ENCODE assay signal across 33 mouse cellular contexts in the genomic region with DNA sequence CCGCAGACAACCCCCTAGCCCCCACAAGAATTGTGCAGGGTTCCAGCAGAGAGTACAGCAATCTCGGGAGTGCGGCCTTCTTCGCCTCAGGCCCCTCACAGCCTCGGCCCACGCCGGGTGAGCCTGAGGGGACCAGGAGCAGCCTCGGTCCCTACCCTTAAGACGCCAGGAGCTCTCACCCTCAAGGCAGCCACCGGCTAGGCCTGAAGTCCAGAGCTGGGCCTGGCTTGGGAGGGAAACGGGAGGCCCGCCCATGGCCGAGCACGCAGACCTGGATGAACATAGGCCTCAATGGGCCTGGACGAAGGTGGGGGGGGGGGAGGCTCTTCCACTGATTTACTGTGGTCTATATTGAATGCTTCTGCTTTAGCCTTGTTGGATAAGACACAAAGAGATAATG. TPM values are rescaled to one million over a fixed set of nuclear protein-coding genes. Genes with fewer than 3 reads are reported as not detected.
DNase-seq lines count a peak whose midpoint lies in the region; ATAC-seq and TF ChIP-seq lines count a peak whose summit lies in the region.
"Had no signal": no experiment of that assay in that cellular context is flagged by ENCODE, and none has a peak within 500 bp of the region (broad histone marks: within the 10 kb centered on the region; RNA-seq: fewer than 3 reads in every experiment).

No protein-coding gene starts in this region.

- DNase-seq in forebrain, embryonic 11.5 days (ENCODE audit: low spot score), result peak; percentile 51
- DNase-seq in forebrain, postnatal 0 days, result no peak
- no peak for DNase-seq in heart, postnatal 0 days (ENCODE audit: low spot score)
- no peak for DNase-seq in heart, postnatal 14 days
- peak; percentile 35 for DNase-seq in 3134 (ENCODE audit: extremely low read depth, insufficient read length, low spot score)
- DNase-seq: adrenal gland, postnatal 14 days; cerebellum, adult 11 months; cerebellum, adult 9-11 months; embryo, embryonic 11 days; gastrocnemius, postnatal 36 days; heart, adult 18-20 months; lung, postnatal 36 days; retina, postnatal 1 day; right cerebral cortex, postnatal 14 days; thymus, adult 2 months; thymus, postnatal 36 days had no signal

- no peak overlapping the region for H3K4me2 ChIP-seq in forebrain, embryonic 11.5 days (ENCODE audit: low read depth, low read length, severe bottlenecking)
- H3K4me2 ChIP-seq in forebrain, postnatal 0 days (ENCODE audit: low read depth), result no peak overlapping the region
- no peak overlapping the region for H3K4me2 ChIP-seq in heart, postnatal 0 days (ENCODE audit: low read depth, low read length)
- no peak overlapping the region for H3K4me2 ChIP-seq in intestine, postnatal 0 days (replicated peaks; ENCODE audit: low read depth)
- H3K4me2 ChIP-seq: forebrain, embryonic 13.5 days; kidney, embryonic 15.5 days; limb, embryonic 12.5 days; liver, embryonic 11.5 days; lung, embryonic 15.5 days had no signal

- H3K9ac ChIP-seq in forebrain, embryonic 11.5 days (ENCODE audit: low read length), result no peak overlapping the region
- no peak overlapping the region for H3K9ac ChIP-seq in forebrain, postnatal 0 days
- no peak overlapping the region for H3K9ac ChIP-seq in heart, postnatal 0 days (replicated peaks; ENCODE audit: low read depth, low read length)
- no peak overlapping the region for H3K9ac ChIP-seq in intestine, postnatal 0 days (ENCODE audit: low read depth, low read length)
- H3K9ac ChIP-seq: forebrain, embryonic 13.5 days; kidney, embryonic 15.5 days; limb, embryonic 12.5 days; lung, embryonic 15.5 days had no signal

- no peaks in the 10 kb centered on the region for H3K36me3 ChIP-seq in forebrain, embryonic 11.5 days (ENCODE audit: control insufficient read depth, insufficient read depth, low read length)
- no peaks in the 10 kb centered on the region for H3K36me3 ChIP-seq in forebrain, postnatal 0 days (ENCODE audit: insufficient read depth)
- H3K36me3 ChIP-seq in heart, postnatal 0 days (replicated peaks; ENCODE audit: control insufficient read depth, insufficient read depth, low read length), result no peaks in the 10 kb centered on the region
- H3K36me3 ChIP-seq in megakaryocyte, embryonic 14.5 days (replicated peaks; ENCODE audit: low read length), result no peaks in the 10 kb centered on the region
- H3K36me3 ChIP-seq in intestine, postnatal 0 days (ENCODE audit: control insufficient read depth, insufficient read depth), result no peaks in the 10 kb centered on the region
- H3K36me3 ChIP-seq: hindbrain, embryonic 10.5 days; kidney, embryonic 15.5 days; limb, embryonic 12.5 days; lung, embryonic 15.5 days had no signal

- intact Hi-C loops in heart, postnatal 14 days (cut with DNase I), result no loop called here

- no peaks in the 10 kb centered on the region for H3K4me1 ChIP-seq in forebrain, embryonic 11.5 days (replicated peaks; ENCODE audit: control insufficient read depth, insufficient read depth, low read length)
- H3K4me1 ChIP-seq in forebrain, postnatal 0 days (ENCODE audit: insufficient read depth), result no peaks in the 10 kb centered on the region
- no peaks in the 10 kb centered on the region for H3K4me1 ChIP-seq in heart, postnatal 0 days (ENCODE audit: control insufficient read depth, insufficient read depth)
- no peaks in the 10 kb centered on the region for H3K4me1 ChIP-seq in megakaryocyte, embryonic 14.5 days
- H3K4me1 ChIP-seq in intestine, postnatal 0 days (replicated peaks; ENCODE audit: control insufficient read depth, insufficient read depth, low read length), result no peaks in the 10 kb centered on the region
- H3K4me1 ChIP-seq: forebrain, embryonic 13.5 days; hindbrain, embryonic 10.5 days; kidney, embryonic 15.5 days; limb, embryonic 12.5 days; lung, embryonic 15.5 days had no signal

- H3K4me3 ChIP-seq in forebrain, embryonic 11.5 days (ENCODE audit: low read depth, low read length), result no peak overlapping the region
- no peak overlapping the region for H3K4me3 ChIP-seq in forebrain, postnatal 0 days (ENCODE audit: low read depth, low read length)
- no peak overlapping the region for H3K4me3 ChIP-seq in heart, postnatal 0 days (ENCODE audit: low read depth, low read length)
- H3K4me3 ChIP-seq in megakaryocyte, embryonic 14.5 days (replicated peaks), result peak overlapping the region; percentile 50
- H3K4me3 ChIP-seq in intestine, postnatal 0 days (ENCODE audit: low read depth, low read length), result no peak overlapping the region
- H3K4me3 ChIP-seq: forebrain, embryonic 13.5 days; hindbrain, embryonic 10.5 days; kidney, embryonic 15.5 days; limb, embryonic 12.5 days; lung, embryonic 15.5 days had no signal

- no peak for TF ChIP-seq CTCF in forebrain, postnatal 0 days (IDR thresholded peaks at IDR 0.05; ENCODE audit: low read depth)
- TF ChIP-seq CTCF in heart, postnatal 0 days (IDR thresholded peaks at IDR 0.05; ENCODE audit: low read depth), result no peak
- no peak for TF ChIP-seq CTCF in intestine, postnatal 0 days (IDR thresholded peaks at IDR 0.05; ENCODE audit: low read depth)

- no peak for ATAC-seq in forebrain, embryonic 11.5 days (replicated peaks; ENCODE audit: low FRiP score)
- no peak for ATAC-seq in forebrain, postnatal 0 days
- ATAC-seq in heart, postnatal 0 days (ENCODE audit: insufficient read depth, low read depth), result 0 out of 2 replicates have a peak, but pooled peaks have one; percentile 17
- ATAC-seq in megakaryocyte, adult 5-6 weeks (ENCODE audit: poor library complexity, severe bottlenecking), result no peak
- no peak; the same call in 1 of the 2 replicates for ATAC-seq in intestine, postnatal 0 days
- ATAC-seq: forebrain, embryonic 13.5 days had no signal

- H3K27me3 ChIP-seq in forebrain, embryonic 11.5 days (ENCODE audit: control insufficient read depth, insufficient read depth, low read length), result no peaks in the 10 kb centered on the region
- no peaks in the 10 kb centered on the region for H3K27me3 ChIP-seq in forebrain, postnatal 0 days (ENCODE audit: insufficient read depth, low read length)
- no peaks in the 10 kb centered on the region for H3K27me3 ChIP-seq in heart, postnatal 0 days (ENCODE audit: control insufficient read depth, insufficient read depth, low read length)
- no peaks in the 10 kb centered on the region for H3K27me3 ChIP-seq in megakaryocyte, embryonic 14.5 days (replicated peaks)
- no peaks in the 10 kb centered on the region for H3K27me3 ChIP-seq in intestine, postnatal 0 days (replicated peaks; ENCODE audit: control insufficient read depth, insufficient read depth, low read length)
- H3K27me3 ChIP-seq: forebrain, embryonic 13.5 days; kidney, embryonic 15.5 days; limb, embryonic 12.5 days; lung, embryonic 15.5 days had no signal

- no peak overlapping the region for H3K27ac ChIP-seq in forebrain, embryonic 11.5 days (ENCODE audit: low read depth, low read length)
- no peak overlapping the region for H3K27ac ChIP-seq in forebrain, postnatal 0 days (ENCODE audit: low read depth, low read length)
- H3K27ac ChIP-seq in heart, postnatal 0 days (ENCODE audit: low read depth), result no peak overlapping the region
- H3K27ac ChIP-seq in intestine, postnatal 0 days (ENCODE audit: low read depth, low read length), result no peak overlapping the region
- H3K27ac ChIP-seq: forebrain, embryonic 13.5 days; hindbrain, embryonic 10.5 days; kidney, embryonic 15.5 days; limb, embryonic 12.5 days; lung, embryonic 15.5 days had no signal

- no peak for TF ChIP-seq EP300 in heart, postnatal 0 days (IDR thresholded peaks at IDR 0.05; ENCODE audit: low read depth)

- peaks cover 5% of the 10 kb centered on the region; the same call in 1 of the 2 replicates for H3K9me3 ChIP-seq in forebrain, embryonic 11.5 days (ENCODE audit: control insufficient read depth, low read length)
- peaks cover 9% of the 10 kb centered on the region; the same call in 1 of the 2 replicates for H3K9me3 ChIP-seq in forebrain, postnatal 0 days (ENCODE audit: low read length)
- H3K9me3 ChIP-seq in heart, postnatal 0 days (replicated peaks; ENCODE audit: control insufficient read depth, low read length), result no peaks in the 10 kb centered on the region
- peaks cover 27% of the 10 kb centered on the region for H3K9me3 ChIP-seq in megakaryocyte, embryonic 14.5 days
- no peaks in the 10 kb centered on the region; the same call in 1 of the 2 replicates for H3K9me3 ChIP-seq in intestine, postnatal 0 days (ENCODE audit: control insufficient read depth)
- H3K9me3 ChIP-seq: lung, embryonic 15.5 days had no signal

- WGBS in forebrain, embryonic 11.5 days, result 89% methylated on average over 15 of the region's 15 CpGs
- 92% methylated on average over 15 of the region's 15 CpGs for WGBS in forebrain, postnatal 0 days
- 87% methylated on average over 15 of the region's 15 CpGs for WGBS in heart, postnatal 0 days
- 93% methylated on average over 15 of the region's 15 CpGs for WGBS in intestine, postnatal 0 days

RNA-seq across cellular contexts. Expression of a gene that starts 11.8 kb away (rescaled TPM):
- polyA plus RNA-seq in forebrain, embryonic 11.5 days (2014; fragmentation: Nextera tagmentation; extraction: Ambion mirVana), result not detected in 2 replicates
- total RNA-seq in forebrain, postnatal 0 days (2014; rRNA removed), result not detected in 2 replicates
- not detected in 2 replicates for polyA plus RNA-seq in forebrain, postnatal 0 days (2015; fragmentation: Nextera tagmentation; extraction: Ambion mirVana)
- total RNA-seq in heart, postnatal 0 days (2014; rRNA removed; ENCODE audit: low replicate concordance), result not detected in 2 replicates
- polyA plus RNA-seq in heart, postnatal 0 days (2015; fragmentation: Nextera tagmentation; extraction: Ambion mirVana), result not detected in 2 replicates
- not detected for total RNA-seq in heart, postnatal 14 days (2021)
- not detected in 2 replicates for polyA plus RNA-seq in megakaryocyte, embryonic 14.5 days (2012; ENCODE audit: insufficient read depth, low replicate concordance)
- total RNA-seq in megakaryocyte, adult 5-6 weeks (2015), result not detected in 2 replicates
- not detected in 2 replicates for total RNA-seq in megakaryocyte, adult 5-6 weeks (2017)
- not detected in 2 replicates for polyA plus RNA-seq in intestine, postnatal 0 days (2015; fragmentation: Nextera tagmentation; extraction: Ambion mirVana)
- total RNA-seq: adrenal gland, postnatal 14 days; gastrocnemius, postnatal 36 days; heart, adult 18-20 months; layer of hippocampus, adult 18-20 months; layer of hippocampus, postnatal 10 days; left cerebral cortex, adult 18-20 months had no signal
- polyA plus RNA-seq: forebrain, embryonic 13.5 days; heart, embryonic 16.5 days; hindbrain, embryonic 10.5 days; kidney, embryonic 15.5 days; limb, embryonic 12.5 days; liver, embryonic 11.5 days; liver, embryonic 16.5 days; lung, embryonic 15.5 days; neural tube, embryonic 14.5 days; small intestine, adult 2 months; thymus, adult 2 months had no signal

RNA-seq across cellular contexts. Expression of a gene that starts 41.1 kb away (rescaled TPM):
- polyA plus RNA-seq in forebrain, embryonic 11.5 days (2014; fragmentation: Nextera tagmentation; extraction: Ambion mirVana), result not detected in 2 replicates
- total RNA-seq in forebrain, postnatal 0 days (2014; rRNA removed), result not detected in 2 replicates
- polyA plus RNA-seq in forebrain, postnatal 0 days (2015; fragmentation: Nextera tagmentation; extraction: Ambion mirVana), result not detected in 2 replicates
- total RNA-seq in heart, postnatal 0 days (2014; rRNA removed; ENCODE audit: low replicate concordance), result not detected in 2 replicates
- not detected in 2 replicates for polyA plus RNA-seq in heart, postnatal 0 days (2015; fragmentation: Nextera tagmentation; extraction: Ambion mirVana)
- not detected for total RNA-seq in heart, postnatal 14 days (2021)
- polyA plus RNA-seq in megakaryocyte, embryonic 14.5 days (2012; ENCODE audit: insufficient read depth, low replicate concordance), result not detected in 2 replicates
- total RNA-seq in megakaryocyte, adult 5-6 weeks (2015), result not detected in 2 replicates
- total RNA-seq in megakaryocyte, adult 5-6 weeks (2017), result not detected in 2 replicates
- not detected in 2 replicates for polyA plus RNA-seq in intestine, postnatal 0 days (2015; fragmentation: Nextera tagmentation; extraction: Ambion mirVana)
- total RNA-seq: adrenal gland, postnatal 14 days; gastrocnemius, postnatal 36 days; heart, adult 18-20 months; layer of hippocampus, adult 18-20 months; layer of hippocampus, postnatal 10 days; left cerebral cortex, adult 18-20 months; left cerebral cortex, postnatal 14 days had no signal
- polyA plus RNA-seq: forebrain, embryonic 13.5 days; heart, embryonic 16.5 days; hindbrain, embryonic 10.5 days; kidney, embryonic 15.5 days; liver, embryonic 11.5 days; liver, embryonic 16.5 days; lung, embryonic 15.5 days; neural tube, embryonic 14.5 days; small intestine, adult 2 months; thymus, adult 2 months had no signal

Comparison
In these comparisons a context has a peak if more than half of its experiments do, and no peak if none do; other contexts are left out.
1. DNase-seq: peak in forebrain, embryonic 11.5 days (single experiment) and 3134 (single experiment); none in forebrain, postnatal 0 days (single experiment), heart, postnatal 0 days (single experiment) and heart, postnatal 14 days (0 of 2).